Mouse (Mus musculus) thymus, postnatal 10 days (tissue): ENCODE results near the gene Maf.

Experiments
- DNase-seq, 2 experiments: peaks; one replicate each; pipeline ENCODE4 v3.0.0; 2021; ENCODE audit warnings: low spot score in 2 of 2

Maf gene

DNA sequence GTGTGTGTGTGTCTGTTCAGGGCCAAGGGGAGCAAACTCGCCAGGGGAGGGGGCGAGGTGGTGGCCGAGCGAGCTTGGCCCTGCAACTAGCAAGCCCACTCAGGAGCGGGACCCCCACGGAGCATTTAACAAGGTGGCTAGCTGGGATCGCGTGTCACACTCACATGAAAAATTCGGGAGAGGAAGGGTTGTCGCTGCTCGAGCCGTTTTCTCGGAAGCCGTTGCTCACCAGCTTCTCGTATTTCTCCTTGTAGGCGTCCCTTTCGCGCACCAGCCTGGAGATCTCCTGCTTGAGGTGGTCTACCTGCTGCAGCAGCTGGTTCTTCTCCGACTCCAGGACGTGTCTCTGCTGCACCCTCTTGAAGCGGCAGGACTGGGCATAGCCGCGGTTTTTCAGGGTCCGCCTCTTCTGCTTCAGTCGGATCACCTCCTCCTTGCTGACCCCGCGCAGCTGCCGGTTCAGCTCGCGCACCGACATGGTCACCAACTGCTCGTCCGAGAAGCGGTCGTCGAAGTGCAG, 1.9 kb downstream of the Maf start:
- DNase-seq, result peak; percentile 24 to 32

GRCm38 (mm10) chr8:115703056-115703455, 4.5 kb downstream of the Maf start:
- DNase-seq, result no peak

DNA sequence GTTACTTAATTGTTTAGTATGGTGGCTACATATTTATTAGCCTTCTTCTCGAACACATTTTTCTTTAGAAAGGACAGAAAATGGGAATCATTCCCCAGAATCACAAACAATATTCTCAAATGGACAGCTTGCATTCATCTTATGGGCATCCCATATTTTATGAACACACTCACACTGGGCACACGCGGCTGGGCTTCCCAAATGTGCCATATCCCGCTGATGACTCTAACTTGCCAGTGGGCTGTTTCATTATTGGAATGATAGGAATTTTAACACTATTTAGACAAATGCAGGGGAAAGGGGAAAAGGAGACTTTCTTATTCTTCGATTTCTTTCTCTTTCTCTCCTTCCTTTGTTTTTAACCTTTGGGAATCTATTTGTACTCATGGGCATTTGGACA, 6.6 kb downstream of the Maf start:
- no peak for DNase-seq

GRCm38 (mm10) chr8:115699151-115699550, 8.4 kb downstream of the Maf start:
- DNase-seq, result no peak

DNA sequence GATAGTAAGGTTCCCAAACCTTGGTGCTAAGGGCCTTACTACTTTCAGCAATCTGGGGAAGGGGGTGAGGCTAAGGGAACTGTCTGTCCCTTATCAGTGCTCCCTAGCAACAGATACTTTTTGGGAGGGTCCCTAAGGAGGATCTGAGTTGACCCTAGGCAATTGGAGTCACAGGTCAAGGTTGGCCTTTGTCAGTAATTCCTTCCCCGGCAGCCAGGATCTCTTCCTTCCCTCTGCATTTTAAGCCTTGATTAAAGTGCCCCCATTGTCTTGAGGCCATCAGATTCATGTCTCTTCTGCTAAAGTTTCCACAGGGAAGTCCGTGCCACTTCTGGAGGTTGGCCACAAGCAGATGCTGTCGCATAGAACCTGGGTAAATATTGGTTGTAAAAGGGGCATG, 10.2 kb downstream of the Maf start:
- DNase-seq, result no peak

GRCm38 (mm10) chr8:115696661-115697060, 10.9 kb downstream of the Maf start:
- DNase-seq, result no peak

DNA sequence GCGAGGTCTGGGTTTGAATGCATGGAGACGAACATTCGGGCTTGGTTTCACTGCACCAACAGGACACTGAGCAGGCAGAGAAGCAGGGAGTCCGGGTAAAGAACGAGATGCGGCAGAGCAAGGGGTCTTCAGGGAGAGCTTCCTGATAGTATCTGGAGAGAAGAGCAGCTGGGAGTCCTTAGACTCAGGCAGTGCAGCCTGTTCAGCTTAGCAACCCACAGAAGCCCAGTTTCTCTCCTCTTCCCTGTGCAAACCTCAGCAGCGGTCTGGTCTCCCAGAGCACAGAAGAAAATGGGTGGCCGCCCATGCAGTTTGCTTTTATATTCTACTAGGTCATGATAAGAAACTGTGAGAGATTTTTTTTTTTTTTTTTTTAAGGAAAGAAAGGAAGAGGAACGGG, 20.2 kb downstream of the Maf start:
- DNase-seq, result no peak

DNA sequence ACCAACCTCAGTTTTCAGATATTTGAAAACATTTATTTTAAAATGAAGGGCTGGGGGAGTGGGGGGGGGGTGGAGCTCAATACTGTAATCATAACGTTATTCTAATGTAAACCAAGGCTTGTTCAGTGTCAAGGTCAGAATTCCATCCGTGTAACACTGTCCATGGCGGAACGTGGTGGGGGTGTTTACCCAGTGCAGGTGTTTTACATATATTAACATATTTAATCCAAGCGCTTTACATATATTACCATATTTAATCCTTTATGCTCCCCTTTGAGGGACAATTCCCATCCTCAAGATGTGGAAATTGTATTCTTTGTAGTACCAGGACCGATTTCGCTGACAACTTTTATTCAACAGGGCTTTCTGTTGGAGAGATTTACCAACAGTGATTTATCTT, 24.3 kb downstream of the Maf start:
- no peak for DNase-seq

DNA sequence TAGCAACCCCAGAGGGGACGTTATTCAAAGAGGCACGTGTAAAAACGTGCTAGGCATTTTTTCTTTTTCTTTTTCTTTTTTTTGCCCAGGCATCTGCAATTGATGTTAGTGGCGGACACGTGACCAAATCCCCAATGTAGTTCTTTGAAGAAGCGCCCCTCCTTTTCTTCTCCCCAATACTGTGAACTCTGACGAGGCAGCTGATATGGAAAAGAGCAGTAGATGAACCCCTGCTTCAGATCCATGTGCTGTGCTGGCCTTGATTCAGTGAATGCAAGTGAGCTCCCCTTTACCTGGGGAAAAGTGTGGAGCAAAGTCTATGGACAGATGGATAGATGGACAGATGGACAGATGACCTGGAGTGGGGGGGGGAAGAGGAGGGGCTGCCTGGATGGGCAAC, 28.1 kb downstream of the Maf start:
- DNase-seq, result no peak

DNA sequence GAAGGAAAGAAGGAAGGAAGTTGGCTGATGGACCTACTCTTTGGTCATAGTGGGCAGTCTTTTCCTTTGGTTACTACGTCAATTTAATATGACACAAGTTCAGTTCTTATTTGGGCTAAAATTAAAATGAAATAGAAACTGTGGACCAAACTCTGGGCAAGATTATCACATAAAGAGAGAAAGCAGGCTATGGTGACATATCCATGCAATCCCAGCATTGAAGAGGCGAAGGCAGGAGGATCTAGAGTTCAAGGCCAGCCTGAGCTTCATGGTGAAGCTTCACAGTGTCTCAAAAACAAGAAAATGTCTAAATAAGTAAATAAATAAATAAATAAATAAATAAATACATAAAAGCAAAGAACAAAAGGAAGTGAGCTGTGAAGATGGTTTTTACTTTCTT, 42.7 kb downstream of the Maf start:
- no peak for DNase-seq

- DNase-seq, result no peak
Measured at GRCm38 (mm10) chr8:115650110-115650521, 57.5 kb downstream of the Maf start.

DNA sequence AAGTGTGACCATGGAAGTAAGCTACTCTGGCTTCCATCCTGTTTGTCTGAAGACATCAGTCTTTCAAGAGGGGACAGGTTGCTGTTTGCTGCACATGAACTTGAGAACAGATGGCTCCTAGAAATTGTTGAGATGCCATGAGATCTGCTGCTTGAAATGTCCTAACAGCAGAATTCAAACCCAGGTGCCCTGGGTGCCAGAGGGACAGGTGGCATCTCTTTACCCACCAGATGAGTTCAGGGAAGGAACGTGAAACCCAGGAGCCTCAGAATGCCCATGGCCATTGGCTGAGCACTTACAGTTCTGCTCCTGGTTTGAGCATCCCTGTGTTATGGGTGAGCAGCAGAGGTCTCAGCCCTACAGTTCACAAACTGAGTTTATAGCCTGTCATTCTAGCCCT, 62.5 kb downstream of the Maf start:
- DNase-seq, result no peak

DNA sequence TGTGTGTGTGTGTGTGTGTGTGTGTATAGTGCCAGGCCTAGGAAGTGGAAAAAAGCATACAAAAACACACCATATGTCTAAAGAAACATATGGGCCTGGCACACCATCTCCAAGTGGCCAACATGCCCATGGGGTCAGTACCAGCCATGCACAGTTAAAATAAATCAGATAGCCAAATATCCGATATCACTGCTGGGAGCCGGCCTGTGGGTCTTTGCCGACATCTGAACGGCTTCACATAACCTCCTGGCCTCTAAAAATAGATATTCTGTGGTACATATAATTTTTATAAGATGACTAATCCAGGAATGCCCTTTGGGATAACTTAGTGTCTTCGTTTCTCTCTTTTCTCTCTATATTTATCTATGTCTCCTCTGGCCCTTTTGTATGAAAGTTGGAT, 65.7 kb downstream of the Maf start:
- no peak for DNase-seq

DNA sequence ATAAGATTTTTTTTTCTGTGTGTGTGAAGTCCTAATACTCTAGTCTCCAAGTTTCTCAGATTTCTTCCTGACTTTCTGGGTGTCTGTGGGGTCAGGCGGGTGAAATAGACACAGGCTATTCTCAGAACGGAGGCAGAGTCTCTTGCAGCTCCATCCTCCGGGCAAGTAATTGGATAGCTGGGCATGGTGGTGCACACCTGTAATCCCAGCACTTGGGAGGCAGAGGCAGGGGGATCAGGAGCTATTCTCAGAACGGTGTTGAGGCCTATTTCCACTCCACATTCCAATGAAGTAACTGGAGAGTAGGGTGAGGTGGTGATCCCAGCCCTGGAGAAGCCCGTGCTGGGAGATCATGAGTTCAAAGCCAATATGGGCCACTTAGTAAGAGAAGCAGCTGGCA, 67.6 kb downstream of the Maf start:
- DNase-seq, result no peak

DNA sequence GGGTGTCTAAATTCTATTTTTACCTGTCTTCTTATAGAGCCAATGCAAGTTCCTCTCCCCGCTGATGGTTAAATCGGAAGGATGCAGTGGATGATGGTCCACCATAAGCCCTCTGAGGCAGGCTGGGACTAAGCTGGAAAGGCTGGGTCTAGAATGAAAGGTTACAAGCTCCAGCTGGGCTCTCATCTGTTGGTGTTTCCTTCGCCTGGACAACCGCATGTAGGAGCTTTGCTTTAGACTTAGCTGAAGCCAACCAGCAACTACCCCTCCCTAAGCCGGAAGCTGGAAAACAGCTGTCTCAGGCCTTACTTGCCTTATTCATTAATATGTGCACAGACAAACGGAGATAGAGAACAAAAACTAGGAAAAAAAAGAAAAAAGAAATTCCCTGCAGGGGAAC, 70.8 kb downstream of the Maf start:
- DNase-seq, result no peak
